Mouse (Mus musculus): ENCODE data around the gene Atp1a2. TPM values are rescaled to one million over a fixed set of nuclear protein-coding genes. Genes with fewer than 3 reads are reported as not detected.

Atp1a2 gene
- total RNA-seq, 1 experiment from 2014 or later, result not detected

- ATAC-seq (ENCODE audit: extremely low read depth, insufficient number of reproducible peaks, low FRiP score, poor library complexity, severe bottlenecking), result no peak
Observed at GRCm38 (mm10) chr1:172326684-172327083, 28.8 kb upstream of the Atp1a2 start.

GRCm38 (mm10) chr1:172325680-172326535 lies 28.0 kb upstream of the Atp1a2 start:
- ATAC-seq (ENCODE audit: extremely low read depth, insufficient number of reproducible peaks, low FRiP score, poor library complexity, severe bottlenecking), result peak; percentile 72

GRCm38 (mm10) chr1:172324725-172325124 lies 26.9 kb upstream of the Atp1a2 start:
- ATAC-seq (ENCODE audit: extremely low read depth, insufficient number of reproducible peaks, low FRiP score, poor library complexity, severe bottlenecking), result peak; percentile 65

DNA sequence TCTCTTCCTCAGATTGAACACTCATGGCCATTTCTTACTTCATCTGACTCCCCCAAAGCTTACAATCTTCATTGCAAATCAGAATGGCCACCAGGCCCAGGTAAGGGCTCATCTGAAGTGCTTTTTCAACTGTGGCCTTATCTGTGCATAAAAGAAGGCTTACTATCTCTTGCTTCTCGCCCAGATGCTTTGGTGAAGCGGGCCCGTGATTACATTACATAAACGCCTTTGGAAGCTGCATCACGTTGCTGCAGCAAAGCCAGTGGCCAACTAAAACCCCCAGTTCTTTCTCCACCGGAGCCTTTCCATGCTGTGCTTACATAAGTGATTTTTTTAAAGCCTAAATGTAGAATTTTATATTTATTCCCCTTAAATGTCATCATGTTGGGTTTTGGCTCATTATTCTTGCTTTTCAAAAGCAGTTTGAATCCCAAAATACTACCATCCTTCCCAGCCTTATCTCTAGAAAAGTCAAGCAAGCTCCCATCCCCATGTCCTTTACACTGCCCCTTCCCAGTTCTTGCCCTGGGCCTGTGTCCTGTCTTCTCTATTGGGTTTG lies 26.0 kb upstream of the Atp1a2 start:
- no peak for ATAC-seq (ENCODE audit: extremely low read depth, insufficient number of reproducible peaks, low FRiP score, poor library complexity, severe bottlenecking)

DNA sequence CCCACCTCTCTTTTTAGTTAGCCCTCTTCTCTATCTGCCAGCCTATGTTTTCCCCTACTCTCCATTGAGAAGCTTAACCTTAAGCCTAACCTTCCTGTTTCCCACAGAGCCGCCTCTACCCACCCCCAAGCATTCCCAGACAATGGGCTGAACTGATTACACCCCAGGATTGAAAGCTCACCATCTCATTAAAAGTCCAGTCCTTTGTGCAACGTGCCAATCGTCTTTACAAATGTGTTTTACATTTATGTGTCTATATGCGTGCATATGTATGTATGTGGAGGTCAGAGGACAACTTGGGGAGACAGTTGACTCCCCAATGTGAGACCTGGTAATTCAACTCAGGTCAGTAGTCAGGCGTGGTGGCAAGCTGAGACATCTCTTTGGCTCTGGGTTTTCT lies 25.4 kb upstream of the Atp1a2 start:
- no peak for ATAC-seq (ENCODE audit: extremely low read depth, insufficient number of reproducible peaks, low FRiP score, poor library complexity, severe bottlenecking)

DNA sequence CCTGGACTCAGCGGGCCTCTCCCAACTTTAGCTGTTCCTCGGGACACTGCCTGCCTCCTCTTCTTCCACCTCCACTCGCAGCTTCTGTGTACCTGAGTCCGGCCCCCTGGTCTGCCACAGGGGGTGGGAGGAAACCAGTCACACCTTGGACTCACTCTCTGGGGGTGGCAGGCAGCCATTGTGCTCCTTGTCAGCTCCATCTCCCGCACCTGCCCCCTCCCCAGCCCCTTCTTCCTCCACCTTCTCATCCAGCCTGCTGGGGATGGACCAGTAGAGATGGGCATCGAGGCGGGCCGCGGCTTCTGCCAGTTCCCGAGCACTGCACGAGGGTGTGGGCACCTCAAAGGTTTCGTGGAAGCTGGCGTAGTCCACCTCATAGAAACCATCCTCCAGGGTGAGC lies 24.9 kb upstream of the Atp1a2 start:
- ATAC-seq (ENCODE audit: extremely low read depth, insufficient number of reproducible peaks, low FRiP score, poor library complexity, severe bottlenecking), result no peak

DNA sequence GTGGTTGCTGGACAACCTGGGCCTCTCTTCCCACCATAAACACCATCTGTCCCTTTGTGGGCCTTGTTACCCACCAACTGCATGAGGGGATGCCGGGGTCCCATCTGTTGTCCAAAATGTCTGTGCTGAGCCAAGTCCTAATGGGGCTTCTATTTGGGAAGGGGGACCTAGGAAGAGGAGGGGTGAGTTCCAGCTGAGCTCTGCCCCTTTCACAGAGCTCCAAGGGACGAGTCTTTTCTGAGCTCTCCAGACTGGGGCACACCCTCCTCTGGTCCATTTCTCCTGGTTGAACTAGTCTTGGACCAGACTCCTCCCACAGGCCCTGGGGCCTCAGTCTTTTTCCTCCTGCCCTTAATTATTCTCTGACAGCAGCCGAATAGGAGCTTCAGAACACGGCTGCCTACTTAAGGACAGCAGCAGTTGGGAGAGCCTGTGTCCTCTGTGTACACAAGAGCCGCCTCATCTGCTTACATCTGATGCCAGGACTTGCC lies 22.1 kb upstream of the Atp1a2 start:
- ATAC-seq (ENCODE audit: extremely low read depth, insufficient number of reproducible peaks, low FRiP score, poor library complexity, severe bottlenecking), result no peak

DNA sequence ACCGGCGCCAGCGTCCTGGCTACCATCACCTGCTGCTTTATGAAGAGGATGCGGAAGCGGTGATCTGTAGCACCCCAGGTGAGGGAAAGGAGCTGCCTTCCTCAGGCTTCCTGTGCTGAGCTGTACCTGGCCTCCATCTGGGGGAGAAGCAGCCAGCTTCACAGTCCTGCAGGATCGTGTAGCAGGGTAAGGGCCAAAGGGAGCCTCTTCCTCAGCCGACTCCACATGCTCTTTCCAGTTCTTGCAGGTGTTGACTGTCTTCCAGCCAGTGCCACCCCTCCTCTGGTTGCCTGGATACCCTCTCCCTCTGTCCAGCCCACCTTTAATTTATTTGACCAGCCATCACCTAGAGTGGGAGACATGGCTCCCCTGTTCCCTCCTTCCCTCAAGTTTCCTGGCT lies 21.5 kb upstream of the Atp1a2 start:
- ATAC-seq (ENCODE audit: extremely low read depth, insufficient number of reproducible peaks, low FRiP score, poor library complexity, severe bottlenecking), result no peak

- ATAC-seq (ENCODE audit: extremely low read depth, insufficient number of reproducible peaks, low FRiP score, poor library complexity, severe bottlenecking), result no peak
Observed at GRCm38 (mm10) chr1:172318424-172319035, 20.7 kb upstream of the Atp1a2 start.

GRCm38 (mm10) chr1:172317946-172318345 lies 20.1 kb upstream of the Atp1a2 start:
- ATAC-seq (ENCODE audit: extremely low read depth, insufficient number of reproducible peaks, low FRiP score, poor library complexity, severe bottlenecking), result no peak

- ATAC-seq (ENCODE audit: extremely low read depth, insufficient number of reproducible peaks, low FRiP score, poor library complexity, severe bottlenecking), result no peak
Observed at GRCm38 (mm10) chr1:172317431-172317830, 19.6 kb upstream of the Atp1a2 start.

- no peak for ATAC-seq (ENCODE audit: extremely low read depth, insufficient number of reproducible peaks, low FRiP score, poor library complexity, severe bottlenecking)
Observed at GRCm38 (mm10) chr1:172314911-172315310, 17.0 kb upstream of the Atp1a2 start.

- ATAC-seq (ENCODE audit: extremely low read depth, insufficient number of reproducible peaks, low FRiP score, poor library complexity, severe bottlenecking), result no peak
Observed at GRCm38 (mm10) chr1:172313613-172314411, 15.9 kb upstream of the Atp1a2 start.

GRCm38 (mm10) chr1:172312768-172313561 lies 15.1 kb upstream of the Atp1a2 start:
- ATAC-seq (ENCODE audit: extremely low read depth, insufficient number of reproducible peaks, low FRiP score, poor library complexity, severe bottlenecking), result no peak

GRCm38 (mm10) chr1:172311921-172312767 lies 14.3 kb upstream of the Atp1a2 start:
- ATAC-seq (ENCODE audit: extremely low read depth, insufficient number of reproducible peaks, low FRiP score, poor library complexity, severe bottlenecking), result peak; percentile 39

GRCm38 (mm10) chr1:172311248-172311906 lies 13.5 kb upstream of the Atp1a2 start:
- ATAC-seq (ENCODE audit: extremely low read depth, insufficient number of reproducible peaks, low FRiP score, poor library complexity, severe bottlenecking), result no peak
